Mouse (Mus musculus) CH12.LX (cell line): ENCODE data around the gene Ing4. TPM values are rescaled to one million over a fixed set of nuclear protein-coding genes. Genes with fewer than 3 reads are reported as not detected.
A peak's percentile ranks its signal among the peaks of the same experiment; 100 is the strongest.

Experiments
- DNase-seq: peaks from one replicate; pipeline ENCODE4 v3.0.0-alpha.2; 2013; ENCODE audit errors: extremely low read depth
- H3K27ac ChIP-seq: 2 replicates; pipeline ENCODE4 v1.5.1; 2012; ENCODE audit warnings: low read depth, mild to moderate bottlenecking, control low read depth, moderate library complexity; ENCODE audit not compliant: insufficient read depth
- H3K27me3 ChIP-seq: replicated peaks from 2 replicates; pipeline ENCODE3; 2012; ENCODE audit warnings: inconsistent platforms
- H3K36me3 ChIP-seq, 2 experiments: replicated peaks in 1 of 2; 2 replicates each; pipeline versions ENCODE3 to v1.6.1; 2012; ENCODE audit warnings: inconsistent platforms in 1 of 2, low read length in 1 of 2, mild to moderate bottlenecking in 1 of 2, mixed read lengths in 1 of 2, moderate library complexity in 1 of 2; ENCODE audit not compliant: control insufficient read depth in 1 of 2, insufficient read depth in 1 of 2
- H3K4me1 ChIP-seq, 2 experiments: 2 replicates each; pipeline ENCODE4 v1.6.1; 2012; ENCODE audit warnings: inconsistent platforms in 1 of 2, moderate library complexity in 1 of 2; ENCODE audit not compliant: insufficient read depth in 2 of 2, control insufficient read depth in 1 of 2
- H3K4me2 ChIP-seq: 2 replicates; pipeline ENCODE4 v1.6.1; 2012; ENCODE audit warnings: low read depth, mild to moderate bottlenecking, control low read depth; ENCODE audit not compliant: poor library complexity, insufficient read depth, severe bottlenecking
- H3K4me3 ChIP-seq, 3 experiments: fragments of 150-350 bp in 1 of 3; sonication (generic) in 1 of 3; replicated peaks in 1 of 3; 2 replicates each; pipeline versions ENCODE3 to v1.5.1; 2011 to 2012; ENCODE audit warnings: low read depth in 2 of 3, low read length in 2 of 3, mild to moderate bottlenecking in 2 of 3, moderate library complexity in 2 of 3, control low read depth in 1 of 3, improper control_type of control experiment in 1 of 3, inconsistent platforms in 1 of 3, mixed read lengths in 1 of 3; ENCODE audit not compliant: poor library complexity in 1 of 3
- H3K79me2 ChIP-seq: replicated peaks from 2 replicates; pipeline ENCODE4 v1.6.1; 2012; ENCODE audit warnings: mild to moderate bottlenecking, moderate library complexity; ENCODE audit not compliant: control insufficient read depth, poor library complexity, insufficient read depth, severe bottlenecking; ENCODE audit errors: extremely low read depth
- H3K9ac ChIP-seq: 2 replicates; pipeline ENCODE4 v1.6.1; 2012; ENCODE audit warnings: low read depth, mild to moderate bottlenecking, control low read depth, moderate library complexity; ENCODE audit not compliant: insufficient read depth
- H3K9me3 ChIP-seq: replicated peaks from 2 replicates; pipeline ENCODE3; 2012; ENCODE audit warnings: low read length, inconsistent platforms, mixed read lengths
- BHLHE40 ChIP-seq: IDR thresholded peaks from 2 replicates; pipeline ENCODE4 v1.6.1; 2011; ENCODE audit warnings: mild to moderate bottlenecking, low read depth, low read length, improper control_type of control experiment
- CHD1 ChIP-seq: IDR thresholded peaks from 2 replicates; pipeline ENCODE4 v1.6.1; 2012; ENCODE audit warnings: low read depth, low read length, improper control_type of control experiment, inconsistent platforms
- CHD2 ChIP-seq: IDR thresholded peaks from 2 replicates; pipeline ENCODE4 v1.6.1; 2011; ENCODE audit warnings: low read length, improper control_type of control experiment
- EP300 ChIP-seq: IDR thresholded peaks from 2 replicates; pipeline ENCODE4 v1.6.1; 2011; ENCODE audit warnings: low read length, improper control_type of control experiment
- HCFC1 ChIP-seq: IDR thresholded peaks from 2 replicates; pipeline ENCODE4 v1.6.1; 2012; ENCODE audit warnings: low read depth, mild to moderate bottlenecking, inconsistent platforms, low read length, improper control_type of control experiment
- IRF4 ChIP-seq: IDR thresholded peaks from 2 replicates; pipeline ENCODE4 v1.6.1; 2014; ENCODE audit warnings: low read depth, mild to moderate bottlenecking, inconsistent platforms, low read length, improper control_type of control experiment
- JUN ChIP-seq: IDR thresholded peaks from 2 replicates; pipeline ENCODE4 v1.6.1; 2011; ENCODE audit warnings: low read depth, mild to moderate bottlenecking, low read length, improper control_type of control experiment, moderate library complexity; ENCODE audit not compliant: insufficient read depth
- KAT2A ChIP-seq: IDR thresholded peaks from 2 replicates; pipeline ENCODE4 v1.6.1; 2012; ENCODE audit warnings: low read length, improper control_type of control experiment, inconsistent platforms; ENCODE audit not compliant: insufficient replicate concordance
- MAX ChIP-seq: IDR thresholded peaks from 2 replicates; pipeline ENCODE4 v1.6.1; 2011; ENCODE audit warnings: low read length, improper control_type of control experiment
- MAZ ChIP-seq: IDR thresholded peaks from 2 replicates; pipeline ENCODE4 v1.6.1; 2012; ENCODE audit warnings: low read depth, mild to moderate bottlenecking, inconsistent platforms, low read length, improper control_type of control experiment, moderate library complexity
- MYC ChIP-seq: IDR thresholded peaks from 2 replicates; pipeline ENCODE4 v1.6.1; 2011; ENCODE audit warnings: low read depth, mild to moderate bottlenecking, improper control_type of control experiment, low read length
- NELFE ChIP-seq: IDR thresholded peaks from 2 replicates; pipeline ENCODE4 v1.6.1; 2011; ENCODE audit warnings: low read depth, low read length, improper control_type of control experiment
- NRF1 ChIP-seq: IDR thresholded peaks from 2 replicates; pipeline ENCODE4 v1.6.1; 2014; ENCODE audit warnings: low read depth, mild to moderate bottlenecking, inconsistent platforms, low read length, improper control_type of control experiment, moderate library complexity
- POLR2A ChIP-seq: IDR thresholded peaks from 2 replicates; pipeline ENCODE4 v1.6.1; 2011; ENCODE audit warnings: low read depth, mild to moderate bottlenecking, improper control_type of control experiment, low read length
- SIN3A ChIP-seq: IDR thresholded peaks from 2 replicates; pipeline ENCODE4 v1.6.1; 2012; ENCODE audit warnings: low read length, improper control_type of control experiment, inconsistent platforms
- SMC3 ChIP-seq: IDR thresholded peaks from 2 replicates; pipeline ENCODE4 v1.6.1; 2011; ENCODE audit warnings: low read depth, low read length, improper control_type of control experiment
- TBP ChIP-seq: conservative IDR thresholded peaks from 2 replicates; pipeline ENCODE4 v1.6.1; 2011; ENCODE audit warnings: low read depth, low read length, improper control_type of control experiment
- TCF12 ChIP-seq: IDR thresholded peaks from 2 replicates; pipeline ENCODE4 v1.6.1; 2014; ENCODE audit warnings: low read depth, mild to moderate bottlenecking, inconsistent platforms, low read length, improper control_type of control experiment
- USF1 ChIP-seq: IDR thresholded peaks from 2 replicates; pipeline ENCODE4 v1.6.1; 2014; ENCODE audit warnings: low read depth, mild to moderate bottlenecking, inconsistent platforms, low read length, improper control_type of control experiment
- USF2 ChIP-seq: conservative IDR thresholded peaks from 2 replicates; pipeline ENCODE4 v1.6.1; 2011; ENCODE audit warnings: low read depth, low read length, improper control_type of control experiment
- ZMIZ1 ChIP-seq: IDR thresholded peaks from 2 replicates; pipeline ENCODE4 v1.6.1; 2012; ENCODE audit warnings: low read depth, mild to moderate bottlenecking, inconsistent platforms, low read length, improper control_type of control experiment
- ZNF384 ChIP-seq: IDR thresholded peaks from 2 replicates; pipeline ENCODE4 v1.6.1; 2012; ENCODE audit warnings: low read depth, low read length, improper control_type of control experiment, inconsistent platforms
- dilution Hi-C: fragments of 300-500 bp; cut with MboI; formaldehyde crosslinking; loops from 2 replicates; pipeline ENCODE4 v1.14.3; 2020; ENCODE audit warnings: low sequenced_read_pairs; ENCODE audit not compliant: extremely low pct_unique_long_range_greater_than_20kb, extremely low pct_ligation_motif_present
- in situ Hi-C: fragments of 300-500 bp; cut with MboI; formaldehyde crosslinking; loops from 3 replicates; pipeline ENCODE4 v1.14.3; 2019; ENCODE audit warnings: low sequenced_read_pairs, low pct_ligation_motif_present, low pct_unique_long_range_greater_than_20kb, mixed read lengths
- polyA plus RNA-seq: library from polyadenylated mRNA; unstranded; fragments of >175 nt; gene quantifications from 2 replicates; pipeline ENCODE4 v1.2.1, GENCODE M21; 2012; ENCODE audit warnings: low read depth; ENCODE audit not compliant: insufficient read length
- total RNA-seq, 2 experiments: library from RNA; depleted of rRNA; stranded (reverse); fragments of 300-350 nt in 1 of 2; fragments of >200 nt in 1 of 2; gene quantifications; 2 replicates each; pipeline ENCODE4 v1.2.3; 2012 to 2014

Gene Ing4
- total and polyA plus RNA-seq, 3 experiments, result 21.3 to 31.3 (median 27.3) TPM

- TF ChIP-seq TBP, result peak; percentile 64; the same call in 1 of the 2 replicates
- no peak for TF ChIP-seq KAT2A
- 0 out of 2 replicates have a peak, but pooled peaks have one; percentile 23 for TF ChIP-seq HCFC1
- TF ChIP-seq USF1, result no peak
- peak; percentile 38 for TF ChIP-seq NELFE
- TF ChIP-seq NRF1, result peak; percentile 55; the same call in 1 of the 2 replicates
These were observed 31.8 kb downstream of the Ing4 start (continued) for GRCm38 (mm10) chr6:125071170-125071895.

GRCm38 (mm10) chr6:125071896-125072279 is 32.3 kb downstream of the Ing4 start:
- peak; percentile 49; the same call in 1 of the 2 replicates for TF ChIP-seq NELFE
- TF ChIP-seq SMC3, result no peak
- no peak for TF ChIP-seq JUN
- peak; percentile 51; the same call in 1 of the 2 replicates for TF ChIP-seq CHD2
- no peak for TF ChIP-seq USF1
- no peak for TF ChIP-seq CHD1
- TF ChIP-seq NRF1, result no peak
- TF ChIP-seq MAZ, result peak; percentile 97
- TF ChIP-seq ZNF384, result 0 out of 2 replicates have a peak, but pooled peaks have one; percentile 3
- 0 out of 2 replicates have a peak, but pooled peaks have one; percentile 9 for TF ChIP-seq TCF12
- 0 out of 2 replicates have a peak, but pooled peaks have one; percentile 19 for TF ChIP-seq HCFC1
- no peak; the same call in 1 of the 2 replicates for TF ChIP-seq SIN3A
- dilution Hi-C loops, result no loop called here
- H3K4me2 ChIP-seq, result peak overlapping the region; percentile 92
- H3K27me3 ChIP-seq, result no peaks in the 10 kb centered on the region
- peak overlapping the region; percentile 53 to 69 (median 59) for H3K4me3 ChIP-seq
- peak overlapping the region; percentile 81 for H3K9ac ChIP-seq
- H3K9me3 ChIP-seq, result no peaks in the 10 kb centered on the region
- H3K4me1 ChIP-seq, result peaks cover 21 to 44% of the 10 kb centered on the region in 2 experiments
- peaks cover 0 to 10% of the 10 kb centered on the region in 2 experiments for H3K36me3 ChIP-seq
- in situ Hi-C loops, result no loop called here
- DNase-seq, result peak; percentile 69
- peak overlapping the region; percentile 93 for H3K27ac ChIP-seq
- no peaks in the 10 kb centered on the region for H3K79me2 ChIP-seq

GRCm38 (mm10) chr6:125073825-125074224 is 34.3 kb downstream of the Ing4 start:
- TF ChIP-seq MYC, result no peak
- no peak for TF ChIP-seq HCFC1
- TF ChIP-seq USF2, result no peak
- peak; percentile 20; the same call in 1 of the 2 replicates for TF ChIP-seq IRF4
- no peak for TF ChIP-seq MAX
- TF ChIP-seq TCF12, result no peak
- no peak for TF ChIP-seq POLR2A
- peak; percentile 39; the same call in 1 of the 2 replicates for TF ChIP-seq BHLHE40
- no peak for TF ChIP-seq EP300
- TF ChIP-seq NRF1, result peak; percentile 27; the same call in 1 of the 2 replicates
- no peak for TF ChIP-seq ZMIZ1
- Histone ChIP-seq H3K4me3 (no peak overlapping the region), H3K9ac (no peak overlapping the region), H3K27ac (no peak overlapping the region), H3K9me3 (no peaks in the 10 kb centered on the region), H3K4me2 (peak overlapping the region; percentile 26), H3K79me2 (no peaks in the 10 kb centered on the region), H3K4me1 (peaks cover 17 to 34% of the 10 kb centered on the region in 2 experiments), H3K27me3 (no peaks in the 10 kb centered on the region), H3K36me3 (peaks cover 0 to 18% of the 10 kb centered on the region in 2 experiments)
- in situ Hi-C loops, result no loop called here
- peak; percentile 48 for DNase-seq
- dilution Hi-C loops, result no loop called here
